Comparison of ENCODE assay signal across 13 mouse cellular contexts in the genomic region with DNA sequence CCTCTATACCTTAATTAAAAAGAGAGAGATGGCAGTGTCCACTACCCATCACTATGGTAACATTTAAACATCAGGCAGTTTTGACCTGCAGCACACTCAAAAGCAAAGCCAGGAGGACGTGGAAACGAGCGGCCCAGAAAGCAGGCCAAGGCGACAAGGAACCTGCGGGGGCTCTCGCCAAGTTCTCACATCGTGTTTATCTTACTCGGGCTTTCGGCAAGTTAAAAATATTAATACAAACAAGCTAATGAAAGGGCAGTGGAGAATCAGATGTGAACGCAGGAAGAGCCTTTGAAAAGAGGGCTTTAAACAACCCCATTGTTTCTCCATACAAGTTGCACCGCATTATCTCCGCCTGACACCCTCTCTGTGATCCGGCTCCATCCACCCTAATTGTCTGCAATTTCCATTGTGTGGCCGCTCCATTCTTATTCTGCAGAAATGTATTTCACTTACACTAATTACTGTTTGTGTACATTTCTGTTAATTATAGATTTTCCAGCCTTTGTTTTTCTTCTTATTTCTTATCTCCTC.
DNase-seq lines count a peak whose midpoint lies in the region; ATAC-seq lines count a peak whose summit lies in the region.
"Had no signal": no experiment of that assay in that cellular context is flagged by ENCODE, and none has a peak within 500 bp of the region (broad histone marks: within the 10 kb centered on the region; RNA-seq: fewer than 3 reads in every experiment).

No protein-coding gene starts in this region.

- H3K4me1 ChIP-seq in neural tube, embryonic 11.5 days (ENCODE audit: control insufficient read depth, insufficient read depth, low read length), result 0 out of 2 replicates have a peak, but pooled peaks cover 3% of the 10 kb centered on the region
- peaks cover 17% of the 10 kb centered on the region for H3K4me1 ChIP-seq in forebrain, embryonic 15.5 days
- H3K4me1 ChIP-seq: liver, embryonic 15.5 days had no signal

- no peak overlapping the region for H3K4me3 ChIP-seq in neural tube, embryonic 11.5 days (ENCODE audit: low read depth, low read length)
- H3K4me3 ChIP-seq in forebrain, embryonic 15.5 days, result no peak overlapping the region
- H3K4me3 ChIP-seq: liver, embryonic 15.5 days had no signal

- 26% methylated on average over 14 of the region's 14 CpGs for WGBS in neural tube, embryonic 11.5 days
- 4% methylated on average over 14 of the region's 14 CpGs for WGBS in forebrain, embryonic 15.5 days

- no peaks in the 10 kb centered on the region for H3K27me3 ChIP-seq in neural tube, embryonic 11.5 days (ENCODE audit: control insufficient read depth, insufficient read depth, low read length)
- no peaks in the 10 kb centered on the region for H3K27me3 ChIP-seq in forebrain, embryonic 15.5 days
- H3K27me3 ChIP-seq: liver, embryonic 15.5 days had no signal

- DNase-seq in neural tube, embryonic 11.5 days (ENCODE audit: low spot score), result peak; percentile 31
- DNase-seq in neural tube, embryonic 10.5 days (ENCODE audit: extremely low spot score, low spot score), result no peak
- peak; percentile 7 for DNase-seq in lung, postnatal 36 days
- DNase-seq in retina, embryonic 14.5 days (ENCODE audit: low spot score), result peak; percentile 76
- DNase-seq in kidney, postnatal 36 days, result no peak
- no peak for DNase-seq in left cerebral cortex, adult 8-10 months (ENCODE audit: low spot score in 2 of 2)
- DNase-seq in layer of hippocampus, adult 11-12 months (ENCODE audit: low spot score), result no peak
- DNase-seq: cerebellum, adult 8-10 months; gastrocnemius, postnatal 10 days; kidney, postnatal 10 days; right cerebral cortex, postnatal 14 days had no signal

- no peaks in the 10 kb centered on the region for H3K36me3 ChIP-seq in neural tube, embryonic 11.5 days (ENCODE audit: control insufficient read depth, insufficient read depth, low read length)
- H3K36me3 ChIP-seq in forebrain, embryonic 15.5 days, result no peaks in the 10 kb centered on the region
- H3K36me3 ChIP-seq: liver, embryonic 15.5 days had no signal

- H3K27ac ChIP-seq in neural tube, embryonic 11.5 days (ENCODE audit: low read depth, low read length), result no peak overlapping the region
- H3K27ac ChIP-seq in forebrain, embryonic 15.5 days (replicated peaks), result no peak overlapping the region
- H3K27ac ChIP-seq: liver, embryonic 15.5 days had no signal

- 0 out of 2 replicates have a peak, but pooled peaks cover 2% of the 10 kb centered on the region for H3K9me3 ChIP-seq in neural tube, embryonic 11.5 days (ENCODE audit: control insufficient read depth, low read length)
- no peaks in the 10 kb centered on the region for H3K9me3 ChIP-seq in forebrain, embryonic 15.5 days
- H3K9me3 ChIP-seq: liver, embryonic 15.5 days had no signal

- no peak overlapping the region for H3K4me2 ChIP-seq in neural tube, embryonic 11.5 days (ENCODE audit: low read depth)
- H3K4me2 ChIP-seq in forebrain, embryonic 15.5 days (replicated peaks), result peak overlapping the region; percentile 15; the same call in 1 of the 2 replicates
- H3K4me2 ChIP-seq: liver, embryonic 15.5 days had no signal

- no peak overlapping the region for H3K9ac ChIP-seq in neural tube, embryonic 11.5 days (ENCODE audit: low read length)
- H3K9ac ChIP-seq in forebrain, embryonic 15.5 days (replicated peaks), result 0 out of 2 replicates have a peak overlapping the region, but pooled peaks have one; percentile 5
- H3K9ac ChIP-seq: liver, embryonic 15.5 days had no signal

- ATAC-seq in neural tube, embryonic 11.5 days (ENCODE audit: insufficient read depth, low FRiP score, low TSS enrichment), result no peak
- ATAC-seq in forebrain, embryonic 15.5 days (replicated peaks), result no peak

Comparison
In these comparisons a context has a peak if more than half of its experiments do, and no peak if none do; other contexts are left out.
1. DNase-seq: peak in neural tube, embryonic 11.5 days (single experiment), lung, postnatal 36 days (single experiment) and retina, embryonic 14.5 days (single experiment); none in neural tube, embryonic 10.5 days (single experiment), kidney, postnatal 36 days (0 of 2), left cerebral cortex, adult 8-10 months (0 of 2) and layer of hippocampus, adult 11-12 months (single experiment).